ENCODE assay signal across 7 mouse cellular contexts in the genomic region with DNA sequence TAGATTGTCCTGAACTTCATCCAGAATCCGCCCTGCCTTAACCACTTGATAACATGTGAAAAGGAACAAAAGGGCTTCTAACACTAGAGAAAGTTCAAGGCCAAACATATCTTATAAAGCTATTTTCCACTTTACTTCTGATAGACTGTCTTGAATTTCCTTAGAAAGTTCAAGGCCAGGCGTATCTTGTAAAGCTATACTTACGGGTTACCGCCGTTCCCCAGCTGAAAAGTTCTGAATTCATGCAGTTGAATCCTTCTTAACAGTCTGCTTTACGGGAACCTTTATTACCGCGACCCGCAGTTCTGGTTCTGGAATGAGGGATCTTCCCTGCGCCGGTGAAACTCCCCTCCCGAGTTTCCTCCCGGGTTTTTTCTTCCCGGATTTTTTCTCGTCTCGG.
DNase-seq lines count a peak whose midpoint lies in the region; TF ChIP-seq lines count a peak whose summit lies in the region.
"Not testable (repeated sequence)": the region's sequence is repeated elsewhere in the genome, so short reads cannot be mapped to it uniquely, and the experiment has no call there.

No protein-coding gene starts in this region.

- H3K27ac ChIP-seq in thymus, adult 2 months (ENCODE audit: control insufficient read depth, insufficient read depth, low read length) = not testable (repeated sequence)

- not testable (repeated sequence) for H3K4me1 ChIP-seq in thymus, adult 2 months (replicated peaks; ENCODE audit: control insufficient read depth, insufficient read depth, low read length)

- not testable (repeated sequence) for TF ChIP-seq POLR2A in thymus, adult 2 months (IDR thresholded peaks at IDR 0.05; ENCODE audit: control insufficient read depth, extremely low read depth, insufficient read depth, low read length, poor library complexity)

- intact Hi-C loops in heart, postnatal 14 days (cut with DNase I); left cerebral cortex, postnatal 4 days (cut with DNase I): not testable (repeated sequence)

- TF ChIP-seq CTCF in thymus, adult 2 months (IDR thresholded peaks at IDR 0.05; ENCODE audit: borderline replicate concordance, control insufficient read depth, extremely low read depth, insufficient read depth, low read length, poor library complexity) = not testable (repeated sequence)

- DNase-seq in cerebellum, adult 11-12 months = peak; percentile 4
- DNase-seq in frontal cortex, postnatal 36 days (ENCODE audit: low spot score in 2 of 2) = peak; percentile 0 to 3
- peak; percentile 0 to 1 for DNase-seq in heart, postnatal 14 days
- peak; percentile 2 for DNase-seq in layer of hippocampus, adult 18-20 months (ENCODE audit: low spot score in 2 of 2)
- peak; percentile 0 for DNase-seq in left cerebral cortex, postnatal 4 days
- peak; percentile 0 for DNase-seq in right cerebral cortex, adult 18-20 months
- DNase-seq in thymus, adult 2 months = peak; percentile 0

- WGBS in thymus, adult 2 months = 94% methylated on average over 15 of the region's 16 CpGs

- not testable (repeated sequence) for H3K27me3 ChIP-seq in thymus, adult 2 months (ENCODE audit: control insufficient read depth, insufficient read depth, low read length)

- not testable (repeated sequence) for H3K4me3 ChIP-seq in thymus, adult 2 months (ENCODE audit: control insufficient read depth, insufficient read depth, low read length)

- H3K36me3 ChIP-seq in thymus, adult 2 months (ENCODE audit: control insufficient read depth, insufficient read depth, low read length) = not testable (repeated sequence)
